Mouse (Mus musculus) MEL (cell line): ENCODE measurements around the gene Il17f.

Source experiments
- CTCF ChIP-seq, 3 experiments: IDR thresholded peaks in 2 of 3; conservative IDR thresholded peaks in 1 of 3; 2 replicates each; pipeline ENCODE4 v1.5.1; 2011 to 2012; ENCODE audit warnings: low read length in 3 of 3, low read depth in 2 of 3, mild to moderate bottlenecking in 2 of 3, improper control_type of control experiment in 1 of 3, inconsistent platforms in 1 of 3, mixed read lengths in 1 of 3, moderate library complexity in 1 of 3; ENCODE audit not compliant: control insufficient read depth in 1 of 3, insufficient read depth in 1 of 3, poor library complexity in 1 of 3, severe bottlenecking in 1 of 3
- HCFC1 ChIP-seq: IDR thresholded peaks from 2 replicates; pipeline ENCODE4 v1.6.1; 2012; ENCODE audit warnings: low read depth, mild to moderate bottlenecking, inconsistent platforms, low read length, improper control_type of control experiment, moderate library complexity
- NRF1 ChIP-seq: IDR thresholded peaks from 2 replicates; pipeline ENCODE4 v1.6.1; 2014; ENCODE audit warnings: low read depth, mild to moderate bottlenecking, inconsistent platforms, low read length, improper control_type of control experiment, moderate library complexity; ENCODE audit not compliant: poor library complexity, insufficient read depth, severe bottlenecking
- POLR2A ChIP-seq, 2 experiments: IDR thresholded peaks; 2 replicates each; pipeline ENCODE4 v1.6.1; 2011 to 2012; ENCODE audit warnings: low read length in 2 of 2, mild to moderate bottlenecking in 2 of 2, control low read depth in 1 of 2, improper control_type of control experiment in 1 of 2, low read depth in 1 of 2, moderate library complexity in 1 of 2; ENCODE audit not compliant: control insufficient read depth in 1 of 2, insufficient read depth in 1 of 2, poor library complexity in 1 of 2
- TBP ChIP-seq: IDR thresholded peaks from 2 replicates; pipeline ENCODE4 v1.8.0; 2011; ENCODE audit warnings: low read depth, low read length, improper control_type of control experiment
- UBTF ChIP-seq: IDR thresholded peaks from 2 replicates; pipeline ENCODE4 v1.6.1; 2012; ENCODE audit warnings: low read depth, mild to moderate bottlenecking, inconsistent platforms, low read length, improper control_type of control experiment, moderate library complexity, borderline replicate concordance; ENCODE audit not compliant: insufficient read depth
- ZKSCAN1 ChIP-seq: IDR thresholded peaks from 2 replicates; pipeline ENCODE4 v1.6.1; 2012; ENCODE audit warnings: low read depth, mild to moderate bottlenecking, inconsistent platforms, low read length, improper control_type of control experiment, moderate library complexity

DNA sequence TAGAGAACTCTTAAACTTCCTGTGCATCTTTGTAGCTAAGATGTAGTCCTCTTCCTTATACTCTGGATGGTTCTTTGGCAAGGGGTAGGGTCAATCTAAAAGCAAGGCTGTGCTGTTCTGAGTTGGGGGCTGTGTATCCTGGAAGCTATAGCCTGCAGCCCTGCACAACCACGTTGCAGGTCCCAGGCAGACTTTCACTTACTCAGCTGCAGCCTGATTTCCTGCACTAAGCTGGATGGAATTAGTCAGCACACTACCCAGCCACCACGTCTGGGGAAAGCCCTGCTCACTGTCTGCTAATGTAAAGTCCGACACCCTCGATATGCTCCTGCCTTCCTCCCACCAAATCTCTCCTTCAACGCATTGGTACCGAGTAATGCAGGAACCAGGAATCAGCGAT is 997 bp upstream of the Il17f start:
- TF ChIP-seq POLR2A (IDR thresholded peaks at IDR 0.05; ENCODE audit: control insufficient read depth in 1 of 2, insufficient read depth in 1 of 2, low read depth in 1 of 2, low read length in 2 of 2, poor library complexity in 1 of 2) (no peak), NRF1 (no peak), UBTF (no peak), CTCF (IDR thresholded peaks at IDR 0.05 in 2 of 3, conservative IDR thresholded peaks at IDR 0.05 in 1 of 3; ENCODE audit: control insufficient read depth in 1 of 3, insufficient read depth in 1 of 3, low read depth in 2 of 3, low read length in 3 of 3, poor library complexity in 1 of 3, severe bottlenecking in 1 of 3) (no peak), HCFC1 (no peak), ZKSCAN1 (no peak), TBP (no peak)
